ENCODE assay signal across 9 mouse cellular contexts in the genomic region with DNA sequence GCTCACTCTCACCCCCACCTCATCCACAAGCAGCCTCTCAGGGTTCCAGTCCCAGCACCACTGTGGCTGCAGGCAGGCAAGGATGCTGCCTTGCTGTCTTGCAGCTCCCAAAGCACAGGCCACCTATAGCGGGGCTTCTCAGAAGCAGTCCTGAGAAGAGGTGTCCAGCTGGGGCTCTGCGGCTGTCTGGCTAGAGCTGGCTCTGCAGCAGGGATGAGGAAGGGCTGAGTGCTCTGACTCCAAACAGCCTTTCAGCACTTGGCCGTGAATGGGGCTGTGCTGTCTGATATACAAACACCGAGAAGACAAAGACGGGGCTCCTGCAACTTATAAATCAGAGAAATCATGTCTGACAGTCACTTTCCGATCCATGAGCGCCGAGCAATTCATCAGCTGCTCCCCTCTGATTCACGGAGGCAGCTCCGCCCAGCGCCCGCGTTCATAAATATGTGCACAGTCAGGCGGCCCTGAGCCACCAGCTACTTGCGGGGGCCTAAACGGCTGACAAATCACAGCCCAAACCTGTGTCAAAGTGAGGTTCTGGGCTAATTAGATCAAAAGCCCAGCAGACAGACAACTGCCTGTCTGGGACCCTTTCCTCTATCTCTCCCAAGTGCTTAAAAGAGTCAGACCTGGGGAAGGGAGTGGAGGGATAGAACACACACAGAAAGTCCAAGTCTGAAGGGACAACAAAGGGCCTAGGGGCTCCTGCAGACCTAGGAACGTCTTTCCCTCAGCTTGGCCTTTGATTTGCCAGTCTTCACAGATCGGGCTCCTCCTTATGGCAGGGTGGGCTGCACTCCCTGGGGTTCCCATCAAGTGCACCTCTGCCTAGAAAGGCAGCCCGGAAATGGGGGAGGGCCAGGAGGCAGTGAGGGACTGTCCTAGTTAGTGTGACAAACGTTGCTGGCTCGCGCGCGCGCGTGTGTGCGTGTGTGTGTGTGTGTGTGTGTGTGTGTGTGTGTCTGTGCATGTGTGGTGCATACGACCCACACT.
A peak's percentile ranks its signal among the peaks of the same experiment; 100 is the strongest.
DNase-seq lines count a peak whose midpoint lies in the region; ATAC-seq lines count a peak whose summit lies in the region.
"Had no signal": no experiment of that assay in that cellular context is flagged by ENCODE, and none has a peak within 500 bp of the region (broad histone marks: within the 10 kb centered on the region; RNA-seq: fewer than 3 reads in every experiment).

No protein-coding gene starts in this region.

- H3K36me3 ChIP-seq in heart, embryonic 11.5 days (ENCODE audit: control insufficient read depth, insufficient read depth, low read length), result no peaks in the 10 kb centered on the region; the same call in 1 of the 2 replicates
- H3K36me3 ChIP-seq in hindbrain, embryonic 13.5 days, result 0 out of 2 replicates have a peak, but pooled peaks cover 7% of the 10 kb centered on the region
- no peaks in the 10 kb centered on the region for H3K36me3 ChIP-seq in midbrain, embryonic 16.5 days (ENCODE audit: control insufficient read depth, insufficient read depth, low read length)

- 20% methylated on average over 27 of the region's 28 CpGs for WGBS in heart, embryonic 11.5 days (ENCODE audit: insufficient replicate concordance)
- 15% methylated on average over 28 of the region's 28 CpGs for WGBS in hindbrain, embryonic 13.5 days
- WGBS in midbrain, embryonic 16.5 days, result 21% methylated on average over 28 of the region's 28 CpGs

- no peak for ATAC-seq in heart, embryonic 11.5 days (replicated peaks; ENCODE audit: insufficient number of reproducible peaks, low FRiP score, low TSS enrichment)
- peak; percentile 44 for ATAC-seq in hindbrain, embryonic 13.5 days (ENCODE audit: low FRiP score)
- ATAC-seq in midbrain, embryonic 16.5 days, result peak; percentile 27; the same call in 1 of the 2 replicates
- no peak for ATAC-seq in activated CD4-positive, CD25-positive, alpha-beta regulatory T cell, adult 4 months
- ATAC-seq in inflammation-experienced regulatory T-cells, adult 6 months, result no peak

- no peak overlapping the region for H3K27ac ChIP-seq in heart, embryonic 11.5 days (ENCODE audit: low read depth, low read length)
- peak overlapping the region; percentile 95 for H3K27ac ChIP-seq in hindbrain, embryonic 13.5 days
- H3K27ac ChIP-seq in midbrain, embryonic 16.5 days (ENCODE audit: low read length), result peak overlapping the region; percentile 79

- H3K27me3 ChIP-seq in heart, embryonic 11.5 days (ENCODE audit: control insufficient read depth, insufficient read depth, low read length), result peaks cover 9% of the 10 kb centered on the region; the same call in 1 of the 2 replicates
- no peaks in the 10 kb centered on the region for H3K27me3 ChIP-seq in hindbrain, embryonic 13.5 days
- H3K27me3 ChIP-seq in midbrain, embryonic 16.5 days (ENCODE audit: control insufficient read depth, insufficient read depth, low read depth, low read length), result no peaks in the 10 kb centered on the region

- H3K4me3 ChIP-seq in heart, embryonic 11.5 days (ENCODE audit: low read depth, low read length), result peak overlapping the region; percentile 25; the same call in 1 of the 2 replicates
- 0 out of 2 replicates have a peak overlapping the region, but pooled peaks have one; percentile 9 for H3K4me3 ChIP-seq in hindbrain, embryonic 13.5 days
- H3K4me3 ChIP-seq in midbrain, embryonic 16.5 days (ENCODE audit: low read depth, low read length), result no peak overlapping the region
- H3K4me3 ChIP-seq: erythroblast, embryonic 14.5 days had no signal

- H3K9ac ChIP-seq in heart, embryonic 11.5 days (ENCODE audit: low read depth, low read length), result 0 out of 2 replicates have a peak overlapping the region, but pooled peaks have one; percentile 16
- H3K9ac ChIP-seq in hindbrain, embryonic 13.5 days, result peak overlapping the region; percentile 70
- H3K9ac ChIP-seq in midbrain, embryonic 16.5 days (ENCODE audit: low read depth, low read length), result peak overlapping the region; percentile 56

- H3K4me1 ChIP-seq in heart, embryonic 11.5 days (ENCODE audit: control insufficient read depth, insufficient read depth, low read length), result peaks cover 32% of the 10 kb centered on the region
- peaks cover 100% of the 10 kb centered on the region for H3K4me1 ChIP-seq in hindbrain, embryonic 13.5 days (replicated peaks)
- peaks cover 72% of the 10 kb centered on the region for H3K4me1 ChIP-seq in midbrain, embryonic 16.5 days (ENCODE audit: control insufficient read depth, insufficient read depth, low read length)

- H3K9me3 ChIP-seq in heart, embryonic 11.5 days (replicated peaks; ENCODE audit: control insufficient read depth, low read length), result no peaks in the 10 kb centered on the region
- no peaks in the 10 kb centered on the region for H3K9me3 ChIP-seq in hindbrain, embryonic 13.5 days
- no peaks in the 10 kb centered on the region for H3K9me3 ChIP-seq in midbrain, embryonic 16.5 days (replicated peaks; ENCODE audit: control insufficient read depth, low read length, poor library complexity, severe bottlenecking)

- no peak for DNase-seq in heart, adult 9 months (ENCODE audit: low spot score in 2 of 2)
- peak; percentile 11 for DNase-seq in urinary bladder, postnatal 14 days (ENCODE audit: low spot score)
- DNase-seq in urinary bladder, adult 2 months (ENCODE audit: low spot score), result no peak

- H3K4me2 ChIP-seq in heart, embryonic 11.5 days, result peak overlapping the region; percentile 58
- peak overlapping the region; percentile 43 for H3K4me2 ChIP-seq in hindbrain, embryonic 13.5 days
- peak overlapping the region; percentile 39 for H3K4me2 ChIP-seq in midbrain, embryonic 16.5 days (ENCODE audit: low read length)

Comparison
In these comparisons a context has a peak if more than half of its experiments do, and no peak if none do; other contexts are left out.
1. ATAC-seq: peak in hindbrain, embryonic 13.5 days (single experiment) and midbrain, embryonic 16.5 days (single experiment); none in heart, embryonic 11.5 days (single experiment), activated CD4-positive, CD25-positive, alpha-beta regulatory T cell, adult 4 months (single experiment) and inflammation-experienced regulatory T-cells, adult 6 months (single experiment).
2. H3K9ac ChIP-seq: peak in every context shown above with its lines; median percentile 70 in hindbrain, embryonic 13.5 days; 56 in midbrain, embryonic 16.5 days; 16 in heart, embryonic 11.5 days.
3. Peak in every context shown above with its lines, with median percentiles within 50 percentile points of each other: H3K4me2 ChIP-seq.